Mouse (Mus musculus): Measurements from ENCODE around the gene Ube2q1.
"Not testable (repeated sequence)": the region's sequence is repeated elsewhere in the genome, so short reads cannot be mapped to it uniquely, and the experiment has no call there.

Gene Ube2q1

GRCm38 (mm10) chr3:89786275-89786674 is 12.9 kb downstream of the Ube2q1 start:
- DNase-seq (ENCODE audit: low spot score) = no peak

GRCm38 (mm10) chr3:89788680-89789352 is 15.4 kb downstream of the Ube2q1 start:
- no peak for DNase-seq (ENCODE audit: low spot score)

GRCm38 (mm10) chr3:89794616-89795015 is 21.2 kb downstream of the Ube2q1 start:
- no peak for DNase-seq (ENCODE audit: low spot score)

DNA sequence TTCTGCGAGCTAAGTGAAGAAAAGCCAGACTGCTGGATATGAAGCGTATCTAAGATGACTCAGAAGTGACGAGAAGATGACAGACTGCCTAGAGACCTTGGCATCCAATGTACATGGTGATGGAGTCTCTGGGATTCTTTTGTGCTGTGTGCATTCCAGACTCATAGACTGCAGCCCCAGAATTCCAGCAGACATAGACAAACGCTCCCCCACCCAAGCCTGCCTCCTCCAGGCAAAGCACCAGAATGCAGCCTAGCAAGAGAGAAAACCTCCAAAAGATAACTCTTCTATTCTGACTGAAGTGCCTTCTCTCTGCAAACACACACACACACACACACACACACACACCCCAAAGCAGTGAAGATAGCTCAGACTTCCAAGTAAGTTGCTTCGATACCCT is 22.3 kb downstream of the Ube2q1 start:
- DNase-seq (ENCODE audit: low spot score) = no peak

DNA sequence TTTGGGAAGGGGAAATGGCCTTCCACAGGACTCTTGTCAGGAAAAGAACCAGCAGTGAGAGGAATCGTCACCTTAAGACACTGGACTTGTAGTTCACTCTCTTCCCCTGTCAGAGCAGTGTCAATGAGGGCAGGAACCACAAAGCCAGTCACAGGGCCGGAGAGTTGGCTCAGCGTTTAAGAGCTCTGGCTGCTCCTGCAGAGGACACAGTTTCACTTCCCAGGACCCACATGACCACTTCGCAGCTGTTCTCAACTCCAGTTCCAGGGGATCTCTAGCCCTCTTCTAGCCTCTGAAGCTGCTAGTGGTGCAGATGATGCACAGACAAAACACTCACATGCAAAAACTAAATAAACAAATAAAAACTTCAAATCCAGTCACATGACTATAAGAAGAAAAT is 22.9 kb downstream of the Ube2q1 start:
- no peak for DNase-seq (ENCODE audit: low spot score)

GRCm38 (mm10) chr3:89798518-89798917 is 25.1 kb downstream of the Ube2q1 start:
- no peak for DNase-seq (ENCODE audit: low spot score)

DNA sequence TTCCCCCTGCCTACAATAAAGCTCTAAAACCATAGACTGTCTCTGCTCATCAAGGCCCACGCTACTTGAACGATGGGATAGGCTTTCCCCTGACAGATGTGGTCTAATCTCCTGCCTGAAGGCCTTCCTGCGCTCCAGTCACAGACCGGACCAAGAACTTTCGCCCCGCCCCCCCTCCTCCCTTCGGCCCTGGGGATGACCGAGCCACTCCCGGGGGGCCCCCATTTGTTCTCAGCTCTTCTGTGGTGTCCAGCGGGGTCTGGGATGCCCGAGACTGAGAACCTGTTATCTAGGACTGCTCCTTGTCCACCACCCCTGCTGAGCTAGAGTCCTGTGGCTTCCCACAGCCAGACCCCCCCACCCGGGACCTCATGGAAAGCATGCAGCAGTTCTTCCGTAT is 26.1 kb downstream of the Ube2q1 start:
- DNase-seq (ENCODE audit: low spot score) = no peak

DNA sequence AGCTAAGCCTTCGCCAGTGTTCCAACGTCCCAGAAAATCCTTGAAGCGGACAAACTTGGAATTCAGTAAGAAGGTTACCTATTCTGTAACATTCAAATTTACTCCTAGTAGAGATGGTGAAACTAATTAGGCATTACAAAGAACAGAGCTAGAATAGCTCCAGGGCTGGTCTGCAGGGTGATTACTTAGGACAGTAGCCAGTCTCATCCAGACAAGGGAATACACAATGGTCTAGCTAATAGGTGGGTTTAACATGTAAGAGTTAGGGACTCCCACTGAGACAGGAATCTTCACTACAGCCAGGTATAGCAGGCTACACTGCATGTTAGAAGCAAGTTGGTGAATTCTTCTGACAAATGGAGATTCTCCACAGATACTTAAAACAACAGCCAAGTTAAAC is 26.7 kb downstream of the Ube2q1 start:
- DNase-seq (ENCODE audit: low spot score) = not testable (repeated sequence)

GRCm38 (mm10) chr3:89800774-89801506 is 27.5 kb downstream of the Ube2q1 start:
- no peak for DNase-seq (ENCODE audit: low spot score)

- no peak for DNase-seq (ENCODE audit: low spot score)
Observed at GRCm38 (mm10) chr3:89801507-89801847, 28.1 kb downstream of the Ube2q1 start.

DNA sequence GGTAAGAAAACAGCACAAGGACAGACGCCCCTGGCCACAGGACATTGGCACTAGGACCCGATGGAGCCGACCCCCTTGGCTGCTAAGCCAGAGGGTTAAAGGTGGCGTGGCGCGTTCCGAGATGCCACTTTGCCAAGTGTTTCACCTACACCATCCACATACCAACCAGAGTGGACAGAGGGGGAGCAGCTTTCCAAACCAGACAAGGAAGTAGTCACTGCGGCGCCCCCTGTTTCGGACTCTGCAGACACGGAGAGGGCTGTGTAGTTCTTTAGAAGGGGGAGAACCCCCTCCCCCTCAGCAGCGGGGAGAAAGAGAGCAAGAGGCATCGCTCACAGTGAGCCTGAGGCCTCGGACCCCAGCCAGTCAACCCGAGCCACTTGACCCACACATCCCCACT is 29.5 kb downstream of the Ube2q1 start:
- DNase-seq (ENCODE audit: low spot score) = no peak

DNA sequence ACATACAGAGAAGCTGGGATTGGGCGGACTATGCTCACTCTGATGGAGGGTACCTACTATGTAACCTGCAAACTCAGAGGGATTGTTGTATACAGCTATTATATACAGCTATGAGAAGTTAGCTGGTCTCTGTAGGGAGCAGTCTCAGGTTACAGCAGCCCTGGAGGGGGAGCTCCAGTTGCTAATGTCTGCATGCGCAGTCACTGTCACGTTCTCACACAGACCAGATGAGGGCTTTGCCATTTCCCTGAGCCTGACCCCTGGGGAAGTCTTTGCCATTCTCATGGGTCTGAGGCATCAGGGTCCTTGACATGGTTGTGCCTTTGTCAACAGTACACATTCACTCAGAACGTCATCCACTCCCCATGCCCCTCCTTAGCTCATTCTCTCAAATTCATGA is 31.8 kb downstream of the Ube2q1 start:
- DNase-seq (ENCODE audit: low spot score) = no peak

GRCm38 (mm10) chr3:89806751-89807150 is 33.3 kb downstream of the Ube2q1 start:
- no peak for DNase-seq (ENCODE audit: low spot score)

- no peak for DNase-seq (ENCODE audit: low spot score)
Observed at GRCm38 (mm10) chr3:89807171-89807570, 33.8 kb downstream of the Ube2q1 start.

- no peak for DNase-seq (ENCODE audit: low spot score)
Observed at GRCm38 (mm10) chr3:89807881-89808280, 34.5 kb downstream of the Ube2q1 start.

- no peak for DNase-seq (ENCODE audit: low spot score)
Observed at GRCm38 (mm10) chr3:89808638-89809037, 35.2 kb downstream of the Ube2q1 start.

- DNase-seq (ENCODE audit: low spot score) = no peak
Observed at GRCm38 (mm10) chr3:89810841-89811240, 37.4 kb downstream of the Ube2q1 start.

- peak; percentile 37 for DNase-seq (ENCODE audit: low spot score)
Observed at GRCm38 (mm10) chr3:89812166-89812565, 38.8 kb downstream of the Ube2q1 start.

DNA sequence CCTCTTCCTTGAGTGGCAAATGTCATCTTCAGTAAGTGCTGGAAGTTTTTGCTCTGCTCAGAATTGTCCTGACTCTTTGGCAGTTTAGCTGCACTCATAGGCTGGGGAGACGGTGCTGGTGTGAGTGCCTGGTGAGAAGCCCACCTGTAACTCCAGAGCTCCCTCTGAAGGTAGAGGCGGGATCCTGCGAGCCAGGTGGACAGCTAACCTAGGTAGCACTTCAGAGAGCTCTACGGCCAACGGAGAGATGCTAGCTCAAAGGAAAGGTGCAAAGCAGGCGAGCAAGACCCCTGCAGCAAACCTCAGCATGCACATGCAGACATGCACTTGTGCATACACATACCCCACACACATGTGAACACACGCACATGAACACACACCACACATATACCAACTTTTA is 40.6 kb downstream of the Ube2q1 start:
- no peak for DNase-seq (ENCODE audit: low spot score)

GRCm38 (mm10) chr3:89817056-89817455 is 43.6 kb downstream of the Ube2q1 start:
- DNase-seq (ENCODE audit: low spot score) = no peak

DNA sequence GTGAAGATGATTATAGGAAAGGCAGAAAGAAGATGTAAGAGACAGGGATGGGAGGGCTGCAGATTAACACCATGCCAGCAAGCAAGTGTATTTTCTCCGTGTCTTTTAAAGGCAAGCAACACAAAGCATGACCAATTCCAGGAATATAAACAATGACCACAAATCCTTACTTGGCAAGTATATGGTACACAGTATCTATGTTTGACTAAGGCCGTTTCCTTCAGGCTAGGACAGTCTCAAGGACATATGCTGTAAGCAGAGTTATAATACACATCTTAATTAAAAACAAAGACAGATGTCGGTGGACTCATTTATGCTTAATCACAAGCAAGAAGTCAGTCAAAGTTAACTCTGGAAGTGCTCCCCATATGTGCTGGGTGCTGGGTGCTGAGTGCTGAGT is 45.2 kb downstream of the Ube2q1 start:
- DNase-seq (ENCODE audit: low spot score) = no peak

DNA sequence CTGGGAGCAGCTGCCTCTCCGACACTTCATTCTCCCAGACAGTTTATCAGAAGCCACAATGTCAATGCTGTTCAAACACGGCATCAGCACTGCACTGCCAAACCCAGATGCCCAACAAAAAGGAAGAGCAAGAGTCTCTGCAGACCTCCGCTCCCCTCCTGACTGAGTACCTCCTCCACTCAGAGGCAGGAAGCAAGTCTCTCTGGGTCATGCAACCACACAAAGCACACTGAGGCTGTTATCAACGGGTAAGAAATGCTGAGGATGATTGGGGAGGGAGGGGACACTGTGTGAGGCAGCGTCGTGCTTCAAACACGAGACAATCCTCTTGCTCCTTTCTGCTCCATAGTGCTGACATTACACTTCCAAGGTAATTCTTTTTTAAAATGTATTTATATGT is 46.5 kb downstream of the Ube2q1 start:
- DNase-seq (ENCODE audit: low spot score) = no peak

GRCm38 (mm10) chr3:89820311-89821095 is 47.1 kb downstream of the Ube2q1 start:
- DNase-seq (ENCODE audit: low spot score) = no peak
